Comparison of ENCODE assay signal across 10 mouse cellular contexts in the genomic region with DNA sequence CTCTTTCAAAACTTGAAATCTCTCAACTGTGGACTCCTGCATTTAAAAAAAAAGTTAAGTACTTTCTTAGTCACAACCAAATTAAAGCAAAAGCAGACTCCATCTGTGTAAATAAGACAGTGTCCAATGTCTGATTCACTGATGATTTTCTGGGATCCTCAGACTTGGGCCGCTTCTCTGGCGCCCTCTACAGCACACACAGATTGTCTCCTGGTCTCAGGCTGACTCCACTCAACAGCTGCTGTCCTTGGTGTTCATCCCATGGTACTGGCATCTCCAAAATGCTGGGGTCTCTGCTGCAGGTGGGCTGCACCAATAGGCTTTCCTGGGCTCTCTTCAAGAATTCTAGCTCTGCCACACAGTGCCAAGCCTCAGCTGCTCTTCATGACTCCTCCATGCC. TPM values are rescaled to one million over a fixed set of nuclear protein-coding genes. Genes with fewer than 3 reads are reported as not detected.
DNase-seq lines count a peak whose midpoint lies in the region; TF ChIP-seq lines count a peak whose summit lies in the region.
"Had no signal": no experiment of that assay in that cellular context is flagged by ENCODE, and none has a peak within 500 bp of the region (broad histone marks: within the 10 kb centered on the region; RNA-seq: fewer than 3 reads in every experiment).

No protein-coding gene starts in this region.

- DNase-seq in left cerebral cortex, adult 2 months (ENCODE audit: extremely low spot score in 1 of 2, low spot score in 2 of 2) = peak; percentile 47 to 49
- no peak for DNase-seq in left cerebral cortex, adult 8-10 months (ENCODE audit: low spot score in 2 of 2)
- peak; percentile 88 for DNase-seq in NIH3T3 (ENCODE audit: low read depth)
- peak; percentile 60 to 66 for DNase-seq in cerebellum, adult 2 months
- DNase-seq in heart, postnatal 14 days = peak; percentile 62 to 72
- peak; percentile 50 for DNase-seq in left cerebral cortex, postnatal 4 days
- DNase-seq in retina, postnatal 1 day = peak; percentile 61
- DNase-seq in spleen, postnatal 36 days (ENCODE audit: low spot score in 2 of 2) = no peak
- DNase-seq: liver, embryonic 13.5 days had no signal

- WGBS in cerebellum, adult 2 months = 10% methylated on average over 2 of the region's 2 CpGs

- no peak overlapping the region for H3K27ac ChIP-seq in left cerebral cortex, adult 2 months
- H3K27ac ChIP-seq in cerebellum, adult 2 months (ENCODE audit: insufficient read depth, low read length) = no peak overlapping the region
- H3K27ac ChIP-seq: embryonic facial prominence, embryonic 15.5 days; liver, embryonic 13.5 days had no signal

- H3K4me1 ChIP-seq in cerebellum, adult 2 months (ENCODE audit: control insufficient read depth, insufficient read depth, low read length) = no peaks in the 10 kb centered on the region
- H3K4me1 ChIP-seq: embryonic facial prominence, embryonic 15.5 days; liver, embryonic 13.5 days had no signal

- H3K4me3 ChIP-seq in left cerebral cortex, adult 2 months = no peak overlapping the region
- H3K4me3 ChIP-seq in cerebellum, adult 2 months (replicated peaks; ENCODE audit: insufficient read depth, low read depth, low read length) = no peak overlapping the region
- H3K4me3 ChIP-seq: embryonic facial prominence, embryonic 15.5 days; liver, embryonic 13.5 days had no signal

- intact Hi-C loops in left cerebral cortex, adult 2 months (cut with DNase I) = loop anchor here (2.0 to 5.0 kb wide), 2 partner anchors 218 to 237 kb away; no protein-coding TSS in a partner anchor
- intact Hi-C loops in heart, postnatal 14 days (cut with DNase I) = loop anchor here (1.0 to 2.0 kb wide), 2 partner anchors 217 to 237 kb away; no protein-coding TSS in a partner anchor
- intact Hi-C loops in left cerebral cortex, postnatal 4 days (cut with DNase I) = loop anchor here (10.0 kb wide), 1 partner anchor 215 kb away; no protein-coding TSS in a partner anchor

- peak; percentile 71 for TF ChIP-seq CTCF in left cerebral cortex, adult 2 months (IDR thresholded peaks at IDR 0.05)
- peak; percentile 84 for TF ChIP-seq CTCF in cerebellum, adult 2 months (IDR thresholded peaks at IDR 0.05; ENCODE audit: borderline replicate concordance, insufficient read depth, low read depth, low read length)

- TF ChIP-seq POLR2A in cerebellum, adult 2 months (IDR thresholded peaks at IDR 0.05; ENCODE audit: borderline replicate concordance, insufficient read depth, low read length) = no peak

- no peaks in the 10 kb centered on the region for H3K27me3 ChIP-seq in cerebellum, adult 2 months (ENCODE audit: control insufficient read depth, insufficient read depth, low read length)
- H3K27me3 ChIP-seq: embryonic facial prominence, embryonic 15.5 days; liver, embryonic 13.5 days had no signal

RNA-seq across cellular contexts. Expression of a gene that starts 24.5 kb away (rescaled TPM):
- 100 to 1,000 TPM; 131 to 142 TPM for total RNA-seq in left cerebral cortex, adult 2 months (2021)
- 100 to 1,000 TPM; 128 to 131 (median 129) TPM for total RNA-seq in left cerebral cortex, adult 8-10 months (2022)
- 254 and 263 TPM in 2 replicates for polyA plus RNA-seq in cerebellum, adult 2 months (2012; rRNA removed)
- 10 to 100 TPM; 69.6 to 73.5 TPM for total RNA-seq in heart, postnatal 14 days (2021)
- total RNA-seq in left cerebral cortex, postnatal 4 days (2021) = 100 to 1,000 TPM; 204 to 208 TPM

RNA-seq across cellular contexts. Expression of a gene that starts 36.6 kb away (rescaled TPM):
- 10 to 100 TPM; 24.4 to 26.2 TPM for total RNA-seq in left cerebral cortex, adult 2 months (2021)
- 10 to 100 TPM; 24.1 to 34.1 (median 31.1) TPM for total RNA-seq in left cerebral cortex, adult 8-10 months (2022)
- 77.3 and 78.6 TPM in 2 replicates for polyA plus RNA-seq in cerebellum, adult 2 months (2012; rRNA removed)
- total RNA-seq in heart, postnatal 14 days (2021) = 100 to 1,000 TPM; 428 to 461 TPM
- total RNA-seq in left cerebral cortex, postnatal 4 days (2021) = 10 to 100 TPM in 1 of 2 experiments, 1 to 10 TPM in 1; 9.4 to 11.5 TPM

RNA-seq across cellular contexts. Expression of a gene that starts 38.1 kb away (rescaled TPM):
- total RNA-seq in left cerebral cortex, adult 2 months (2021) = 10 to 100 TPM; 76.7 to 78.5 TPM
- 10 to 100 TPM; 70.2 to 79.0 (median 72.0) TPM for total RNA-seq in left cerebral cortex, adult 8-10 months (2022)
- polyA plus RNA-seq in cerebellum, adult 2 months (2012; rRNA removed) = 57.0 and 58.6 TPM in 2 replicates
- total RNA-seq in heart, postnatal 14 days (2021) = 10 to 100 TPM; 13.6 to 15.5 TPM
- 100 to 1,000 TPM; 109 to 114 TPM for total RNA-seq in left cerebral cortex, postnatal 4 days (2021)

RNA-seq across cellular contexts. Expression of a gene that starts 39.0 kb away (rescaled TPM):
- total RNA-seq in left cerebral cortex, adult 2 months (2021) = 1 to 10 TPM; 1.3 to 1.7 TPM
- 1 to 10 TPM in 2 of 4 experiments, under 1 TPM in 2; 0.82 to 1.4 (median 1.1) TPM for total RNA-seq in left cerebral cortex, adult 8-10 months (2022)
- 0.22 and 0.31 TPM in 2 replicates for polyA plus RNA-seq in cerebellum, adult 2 months (2012; rRNA removed)
- total RNA-seq in heart, postnatal 14 days (2021) = not detected
- 1 to 10 TPM; 1.4 to 1.9 TPM for total RNA-seq in left cerebral cortex, postnatal 4 days (2021)
- polyA plus RNA-seq: embryonic facial prominence, embryonic 15.5 days; liver, embryonic 13.5 days had no signal

RNA-seq across cellular contexts. Expression of a gene that starts 53.0 kb away (rescaled TPM):
- 10 to 100 TPM in 1 of 2 experiments, 1 to 10 TPM in 1; 6.8 to 14.8 TPM for total RNA-seq in left cerebral cortex, adult 2 months (2021)
- total RNA-seq in left cerebral cortex, adult 8-10 months (2022) = 1 to 10 TPM; 3.7 to 6.9 (median 5.1) TPM
- 22.3 and 22.7 TPM in 2 replicates for polyA plus RNA-seq in cerebellum, adult 2 months (2012; rRNA removed)
- 1 to 10 TPM; 2.0 to 2.3 TPM for total RNA-seq in heart, postnatal 14 days (2021)
- total RNA-seq in left cerebral cortex, postnatal 4 days (2021) = 1 to 10 TPM; 7.1 to 8.5 TPM

Comparison
In these comparisons a context has a peak if more than half of its experiments do, and no peak if none do; other contexts are left out.
1. DNase-seq: peak in left cerebral cortex, adult 2 months (2 of 2), NIH3T3 (single experiment), cerebellum, adult 2 months (2 of 2), heart, postnatal 14 days (2 of 2), left cerebral cortex, postnatal 4 days (single experiment) and retina, postnatal 1 day (single experiment); none in left cerebral cortex, adult 8-10 months (0 of 2) and spleen, postnatal 36 days (0 of 2).
2. RNA of a gene that starts 36.6 kb away (total RNA-seq): 428 to 461 TPM in heart, postnatal 14 days; 24.1 to 34.1 TPM in left cerebral cortex, adult 8-10 months, 24.4 to 26.2 TPM in left cerebral cortex, adult 2 months and 9.4 to 11.5 TPM in left cerebral cortex, postnatal 4 days; every median in the first group is over 10 times any median in the second.
3. RNA of a gene that starts 38.1 kb away (total RNA-seq): 109 to 114 TPM in left cerebral cortex, postnatal 4 days, 76.7 to 78.5 TPM in left cerebral cortex, adult 2 months and 70.2 to 79.0 TPM in left cerebral cortex, adult 8-10 months; 13.6 to 15.5 TPM in heart, postnatal 14 days; every median in the first group is over 4 times any median in the second.